Mouse (Mus musculus): ENCODE data around the gene R3hdm4.

DNA sequence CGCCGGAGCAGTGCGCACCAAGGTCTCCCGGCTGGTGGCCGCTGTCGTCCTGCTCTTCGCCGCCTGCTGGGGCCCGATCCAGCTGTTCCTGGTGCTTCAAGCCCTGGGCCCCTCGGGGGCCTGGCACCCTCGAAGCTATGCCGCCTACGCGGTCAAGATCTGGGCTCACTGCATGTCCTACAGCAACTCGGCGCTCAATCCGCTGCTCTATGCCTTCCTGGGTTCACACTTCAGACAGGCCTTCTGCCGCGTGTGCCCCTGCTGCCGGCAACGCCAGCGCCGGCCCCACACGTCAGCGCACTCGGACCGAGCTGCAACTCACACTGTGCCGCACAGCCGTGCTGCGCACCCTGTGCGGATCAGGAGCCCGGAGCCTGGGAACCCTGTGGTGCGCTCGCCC lies 564 bp upstream of the R3hdm4 start:
- no peak for TF ChIP-seq GATA1 (IDR thresholded peaks at IDR 0.05; ENCODE audit: low read length)
- no peak for TF ChIP-seq TAL1 (IDR thresholded peaks at IDR 0.05; ENCODE audit: low read length)
